Mouse (Mus musculus) forebrain, embryonic 15.5 days (tissue): ENCODE measurements around the gene Kcnip2. TPM values are rescaled to one million over a fixed set of nuclear protein-coding genes. Genes with fewer than 3 reads are reported as not detected.

ENCODE experiments used
- ATAC-seq: fragments of 200-750 bp; cut with Nextera tagmentation; replicated peaks from 2 replicates; pipeline ENCODE4 v1.8.0; 2017; ENCODE audit warnings: mild to moderate bottlenecking, moderate TSS enrichment, moderate library complexity
- H3K27ac ChIP-seq: fragments of 300-500 bp; sonication (generic); replicated peaks from 2 replicates; pipeline ENCODE4 v1.5.1; 2015; ENCODE audit warnings: mild to moderate bottlenecking, inconsistent platforms
- H3K27me3 ChIP-seq: fragments of 300-500 bp; sonication (generic); 2 replicates; pipeline ENCODE4 v1.6.1; 2015; ENCODE audit warnings: inconsistent platforms
- H3K36me3 ChIP-seq: fragments of 300-500 bp; sonication (generic); 2 replicates; pipeline ENCODE4 v1.6.1; 2015; ENCODE audit warnings: mild to moderate bottlenecking, inconsistent platforms
- H3K4me1 ChIP-seq: fragments of 300-500 bp; sonication (generic); 2 replicates; pipeline ENCODE4 v1.6.1; 2015; ENCODE audit warnings: inconsistent platforms
- H3K4me2 ChIP-seq: fragments of 300-500 bp; sonication (generic); replicated peaks from 2 replicates; pipeline ENCODE4 v1.6.1; 2015; ENCODE audit warnings: mild to moderate bottlenecking, inconsistent platforms
- H3K4me3 ChIP-seq: fragments of 300-500 bp; sonication (generic); 2 replicates; pipeline ENCODE4 v1.5.1; 2015; ENCODE audit warnings: mild to moderate bottlenecking, inconsistent platforms
- H3K9ac ChIP-seq: fragments of 300-500 bp; sonication (generic); replicated peaks from 2 replicates; pipeline ENCODE4 v1.6.1; 2015; ENCODE audit warnings: mild to moderate bottlenecking, inconsistent platforms
- H3K9me3 ChIP-seq: fragments of 300-500 bp; sonication (generic); 2 replicates; pipeline ENCODE4 v1.6.1; 2016; ENCODE audit warnings: inconsistent platforms
- WGBS: fragments of 180-500 bp; shearing (Covaris S2); methylation state at CpG from one replicate; pipeline ENCODE4 v1.1.7; 2015; ENCODE audit warnings: mixed read lengths; 5-methylcytosine and 5-hydroxymethylcytosine counted together
- polyA plus RNA-seq: library from polyadenylated mRNA; unstranded; fragments of >200 nt; fragmentation: Nextera tagmentation; extraction: Ambion mirVana; gene quantifications from 2 replicates; pipeline ENCODE4 v1.2.1, GENCODE M21; 2015

Kcnip2 gene
- polyA plus RNA-seq, 1 experiment from 2014 or later, result 9.9 TPM

DNA sequence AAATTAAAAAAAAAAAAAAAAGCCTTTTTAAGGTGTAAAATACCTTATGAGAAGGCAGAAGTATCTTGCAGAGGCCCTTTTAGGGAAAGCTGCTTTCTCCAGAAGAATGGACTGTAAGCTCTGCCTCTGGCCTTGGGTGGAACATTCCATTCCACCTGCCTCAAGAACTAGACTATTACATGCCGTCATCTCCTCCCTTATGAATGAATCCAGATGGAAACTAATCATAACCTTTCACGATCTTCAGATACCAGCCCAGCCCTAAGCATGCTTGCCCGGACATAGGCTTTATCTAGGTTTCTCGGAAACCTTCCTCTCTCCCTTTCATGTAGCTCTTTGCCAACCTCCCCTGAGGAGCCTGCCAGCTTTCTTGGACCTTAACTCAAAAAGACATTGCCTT is 27.5 kb downstream of the Kcnip2 start:
- no peak for ATAC-seq
- H3K27ac ChIP-seq, result no peak overlapping the region
- no peaks in the 10 kb centered on the region for H3K36me3 ChIP-seq
- H3K4me2 ChIP-seq, result no peak overlapping the region
- peaks cover 6% of the 10 kb centered on the region for H3K4me1 ChIP-seq
- H3K9me3 ChIP-seq, result no peaks in the 10 kb centered on the region
- H3K9ac ChIP-seq, result no peak overlapping the region
- H3K4me3 ChIP-seq, result no peak overlapping the region
- 89% methylated on average over 4 of the region's 4 CpGs for WGBS
- H3K27me3 ChIP-seq, result no peaks in the 10 kb centered on the region

DNA sequence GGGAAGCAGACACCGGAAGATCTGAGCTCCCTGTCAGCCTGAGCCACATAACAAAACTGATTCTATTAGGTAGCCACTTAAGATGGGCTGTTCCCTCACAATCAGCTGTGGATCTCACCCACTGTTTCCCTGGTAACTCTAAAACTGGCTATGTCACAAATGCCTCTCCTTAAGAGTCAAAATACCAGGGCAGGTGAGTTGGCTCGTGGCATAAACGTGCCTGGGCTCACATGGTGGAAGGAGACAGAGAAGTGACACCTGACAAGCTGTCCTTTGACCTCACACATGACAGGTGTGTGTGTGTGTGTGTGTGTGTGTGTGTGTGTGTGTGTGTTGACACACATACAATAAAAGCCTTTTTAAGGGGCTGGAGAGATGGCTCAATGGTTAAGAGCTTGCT is 28.4 kb downstream of the Kcnip2 start:
- WGBS, result 59% methylated on average over 3 of the region's 3 CpGs

DNA sequence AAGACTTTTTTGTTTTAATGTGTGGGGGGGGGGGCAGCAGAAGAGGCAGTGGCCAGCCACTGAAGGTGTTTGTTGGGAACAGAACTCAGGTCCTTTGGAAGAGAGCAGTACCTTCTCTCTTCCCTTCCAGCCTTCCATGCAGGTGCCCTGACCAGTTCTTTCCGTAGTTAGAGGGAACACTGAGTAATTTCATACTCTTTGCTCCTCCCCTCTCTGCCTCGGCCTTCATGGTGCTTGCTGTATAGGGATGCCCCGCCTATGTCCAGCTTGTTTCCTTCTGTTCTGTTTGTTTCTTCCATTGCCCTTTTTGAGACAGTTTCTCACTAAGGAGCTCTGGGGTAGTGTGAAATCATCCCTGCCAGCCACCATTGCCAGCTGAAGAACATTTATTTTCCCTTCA is 30.4 kb downstream of the Kcnip2 start:
- no peak for ATAC-seq
- Histone ChIP-seq H3K27me3 (no peaks in the 10 kb centered on the region), H3K4me2 (no peak overlapping the region), H3K27ac (no peak overlapping the region), H3K4me1 (peaks cover 24% of the 10 kb centered on the region), H3K9ac (no peak overlapping the region), H3K4me3 (no peak overlapping the region), H3K9me3 (no peaks in the 10 kb centered on the region), H3K36me3 (no peaks in the 10 kb centered on the region)
- 67% methylated on average over 3 of the region's 3 CpGs for WGBS

More for the DNA sequence above, 28.4 kb downstream of the Kcnip2 start:
- Histone ChIP-seq H3K9me3 (no peaks in the 10 kb centered on the region), H3K4me2 (no peak overlapping the region), H3K27me3 (no peaks in the 10 kb centered on the region), H3K4me1 (peaks cover 6% of the 10 kb centered on the region), H3K27ac (no peak overlapping the region), H3K36me3 (no peaks in the 10 kb centered on the region), H3K4me3 (no peak overlapping the region), H3K9ac (no peak overlapping the region)
- ATAC-seq, result no peak

GRCm38 (mm10) chr19:45783933-45784576 is 31.8 kb downstream of the Kcnip2 start:
- 34% methylated on average over 17 of the region's 17 CpGs for WGBS
- H3K9ac ChIP-seq, result peak overlapping the region; percentile 40
- no peaks in the 10 kb centered on the region for H3K9me3 ChIP-seq
- peak overlapping the region; percentile 67 for H3K4me3 ChIP-seq
- peaks cover 38% of the 10 kb centered on the region for H3K4me1 ChIP-seq
- peak overlapping the region; percentile 55 for H3K4me2 ChIP-seq
- peak overlapping the region; percentile 36 for H3K27ac ChIP-seq
- no peaks in the 10 kb centered on the region for H3K27me3 ChIP-seq
- ATAC-seq, result no peak
- peaks cover 5% of the 10 kb centered on the region; the same call in 1 of the 2 replicates for H3K36me3 ChIP-seq

DNA sequence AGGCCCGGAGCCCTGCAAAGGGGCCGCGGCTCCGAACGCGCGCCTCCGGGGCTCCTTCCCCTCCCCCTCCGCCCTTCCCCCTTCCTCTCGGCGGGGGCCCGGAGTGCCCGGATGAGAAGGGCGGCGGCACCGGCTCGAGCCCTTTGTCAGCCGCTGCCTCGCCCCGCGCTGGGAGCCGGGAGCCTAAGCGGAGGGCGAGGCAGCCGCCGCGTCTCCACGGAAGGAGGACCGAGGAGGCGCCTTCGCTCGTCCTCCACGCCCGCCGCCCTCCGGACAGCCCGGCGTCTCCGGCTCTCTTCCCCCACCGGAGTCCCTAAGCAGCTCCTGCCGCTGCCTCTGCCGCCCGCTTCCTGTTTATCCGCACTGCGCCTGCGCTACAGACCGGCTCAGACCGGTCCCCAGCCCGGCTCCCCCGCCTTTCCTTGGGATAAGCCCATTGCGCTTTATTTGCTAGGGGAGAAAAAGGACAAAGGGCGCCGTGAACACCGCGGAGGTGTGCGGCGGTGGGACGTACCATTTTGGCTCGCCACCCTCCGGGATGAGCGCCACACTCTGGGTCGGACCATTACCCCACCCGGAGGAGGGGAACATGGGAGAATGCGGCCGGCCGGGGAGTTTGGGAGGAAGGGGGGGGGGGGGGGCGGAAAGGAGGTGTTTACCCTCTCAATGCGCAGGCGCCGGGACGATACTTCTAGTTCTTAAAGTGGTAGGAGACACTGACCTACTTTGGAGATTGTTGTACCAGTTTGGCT is 32.5 kb downstream of the Kcnip2 start, which contains the start of gene Mgea5:
Mgea5 (minus strand) TSS at position 657 of the 752 bp plus-strand sequence.
- Histone ChIP-seq H3K4me1 (peaks cover 43% of the 10 kb centered on the region), H3K9ac (peak within 1 kb of the TSS; percentile 88), H3K4me3 (peak within 1 kb of the TSS; percentile 67), H3K27me3 (no peaks in the 10 kb centered on the region), H3K4me2 (peak within 1 kb of the TSS; percentile 69), H3K36me3 (peaks cover 11% of the 10 kb centered on the region), H3K27ac (peak within 1 kb of the TSS; percentile 98), H3K9me3 (no peaks in the 10 kb centered on the region)
- WGBS, result under 1% methylated on average over 70 of the region's 71 CpGs
- peak; percentile 97 for ATAC-seq

DNA sequence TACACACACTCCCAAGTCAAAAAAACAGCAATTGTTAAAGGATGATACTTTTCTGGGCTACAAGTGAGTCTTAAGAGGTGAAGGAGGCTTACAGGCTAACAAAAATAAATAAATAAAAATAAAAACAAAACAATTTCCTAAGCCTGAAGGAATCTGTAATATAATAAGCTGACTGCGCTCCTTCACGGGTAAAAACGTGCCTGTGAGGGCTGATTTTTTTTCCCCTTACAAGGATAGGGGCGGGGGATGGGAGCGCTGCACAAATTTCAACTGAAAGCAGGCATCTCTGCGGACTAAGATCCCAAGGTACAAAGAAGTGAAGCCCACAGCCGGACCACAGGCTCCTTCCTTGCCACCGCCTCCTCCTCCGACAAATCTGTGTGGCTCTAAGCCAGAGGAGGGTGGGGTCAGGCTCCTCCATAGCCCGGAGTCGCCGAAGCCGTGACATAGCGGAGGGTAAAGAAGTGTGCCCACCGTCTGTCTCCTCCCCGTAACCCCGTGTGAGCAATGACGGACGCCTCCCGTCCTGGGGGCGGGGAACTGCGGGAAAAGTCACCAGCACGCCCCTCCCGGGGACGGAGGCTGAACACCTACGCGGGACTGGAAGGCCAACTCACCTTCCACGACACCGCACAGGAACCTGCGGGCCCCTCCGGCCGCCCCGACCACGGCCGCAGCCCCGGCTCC is 33.4 kb downstream of the Kcnip2 start:
- WGBS, result under 1% methylated on average over 36 of the region's 36 CpGs
- ATAC-seq, result peak; percentile 26
- Histone ChIP-seq H3K27ac (peak overlapping the region; percentile 98), H3K4me1 (peaks cover 43% of the 10 kb centered on the region), H3K9me3 (no peaks in the 10 kb centered on the region), H3K4me2 (peak overlapping the region; percentile 69), H3K36me3 (peaks cover 20% of the 10 kb centered on the region), H3K9ac (peak overlapping the region; percentile 88), H3K27me3 (no peaks in the 10 kb centered on the region), H3K4me3 (peak overlapping the region; percentile 67)

GRCm38 (mm10) chr19:45781676-45782075 is 34.2 kb downstream of the Kcnip2 start:
- H3K36me3 ChIP-seq, result peaks cover 27% of the 10 kb centered on the region
- 53% methylated on average over 8 of the region's 8 CpGs for WGBS
- H3K27me3 ChIP-seq, result no peaks in the 10 kb centered on the region
- H3K9me3 ChIP-seq, result no peaks in the 10 kb centered on the region
- no peak for ATAC-seq
- H3K4me3 ChIP-seq, result peak overlapping the region; percentile 67
- H3K27ac ChIP-seq, result no peak overlapping the region
- peak overlapping the region; percentile 88; the same call in 1 of the 2 replicates for H3K9ac ChIP-seq
- H3K4me1 ChIP-seq, result peaks cover 43% of the 10 kb centered on the region
- peak overlapping the region; percentile 69 for H3K4me2 ChIP-seq

- Histone ChIP-seq H3K36me3 (peaks cover 38% of the 10 kb centered on the region), H3K9me3 (no peaks in the 10 kb centered on the region), H3K27me3 (no peaks in the 10 kb centered on the region), H3K9ac (no peak overlapping the region), H3K27ac (no peak overlapping the region), H3K4me2 (peak overlapping the region; percentile 69), H3K4me1 (peaks cover 43% of the 10 kb centered on the region), H3K4me3 (peak overlapping the region; percentile 67; the same call in 1 of the 2 replicates)
- 90% methylated on average over 13 of the region's 13 CpGs for WGBS
- no peak for ATAC-seq
Observed at GRCm38 (mm10) chr19:45780350-45780915, 35.4 kb downstream of the Kcnip2 start.

DNA sequence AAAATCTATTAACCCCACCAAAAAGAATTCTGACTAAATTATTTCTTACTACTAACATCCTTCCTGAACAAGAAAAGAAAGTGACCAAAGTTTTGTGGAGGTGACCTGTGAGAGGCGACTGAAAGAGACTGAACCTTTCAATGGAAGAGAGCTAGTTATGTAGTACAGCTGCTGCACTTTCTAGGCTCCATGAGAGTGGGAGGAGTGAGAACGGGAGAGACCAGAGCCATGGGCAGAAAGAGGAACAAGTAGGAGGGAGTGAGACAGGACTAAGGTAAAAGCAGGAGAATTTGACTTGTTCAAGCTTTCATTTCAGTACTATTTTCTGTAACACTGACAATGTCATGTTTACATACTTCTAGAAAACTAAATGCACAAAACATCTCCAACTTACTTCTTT is 40.4 kb downstream of the Kcnip2 start:
- Histone ChIP-seq H3K9ac (no peak overlapping the region), H3K4me1 (peaks cover 19% of the 10 kb centered on the region), H3K27me3 (no peaks in the 10 kb centered on the region), H3K4me3 (no peak overlapping the region), H3K27ac (no peak overlapping the region), H3K9me3 (no peaks in the 10 kb centered on the region), H3K4me2 (no peak overlapping the region), H3K36me3 (peaks cover 87% of the 10 kb centered on the region)
- 84% methylated on average over 2 of the region's 2 CpGs for WGBS
- no peak for ATAC-seq

- 93% methylated on average over 5 of the region's 5 CpGs for WGBS
- Histone ChIP-seq H3K4me2 (no peak overlapping the region), H3K9ac (no peak overlapping the region), H3K27me3 (no peaks in the 10 kb centered on the region), H3K36me3 (peaks cover 96% of the 10 kb centered on the region), H3K27ac (no peak overlapping the region), H3K9me3 (no peaks in the 10 kb centered on the region), H3K4me1 (no peaks in the 10 kb centered on the region), H3K4me3 (no peak overlapping the region)
- no peak for ATAC-seq
Observed at GRCm38 (mm10) chr19:45771501-45771900, 44.4 kb downstream of the Kcnip2 start.

- Histone ChIP-seq H3K27me3 (no peaks in the 10 kb centered on the region), H3K36me3 (peaks cover 93% of the 10 kb centered on the region), H3K27ac (no peak overlapping the region), H3K9ac (no peak overlapping the region), H3K9me3 (no peaks in the 10 kb centered on the region), H3K4me2 (no peak overlapping the region), H3K4me3 (no peak overlapping the region), H3K4me1 (no peaks in the 10 kb centered on the region)
- 96% methylated on average over 3 of the region's 3 CpGs for WGBS
- ATAC-seq, result no peak
Observed at GRCm38 (mm10) chr19:45760810-45761209, 55.1 kb downstream of the Kcnip2 start.

- no peaks in the 10 kb centered on the region for H3K4me1 ChIP-seq
- no peak overlapping the region for H3K9ac ChIP-seq
- H3K27ac ChIP-seq, result no peak overlapping the region
- H3K9me3 ChIP-seq, result no peaks in the 10 kb centered on the region
- no peaks in the 10 kb centered on the region for H3K27me3 ChIP-seq
- peaks cover 94% of the 10 kb centered on the region for H3K36me3 ChIP-seq
- no peak overlapping the region for H3K4me2 ChIP-seq
- 92% methylated on average over 5 of the region's 5 CpGs for WGBS
- no peak for ATAC-seq
- H3K4me3 ChIP-seq, result no peak overlapping the region
Observed at GRCm38 (mm10) chr19:45758671-45759070, 57.2 kb downstream of the Kcnip2 start.
